Mouse (Mus musculus) ovary, adult 18-20 months (tissue): ENCODE measurements around the gene Rtn1.
"Not testable (repeated sequence)": the region's sequence is repeated elsewhere in the genome, so short reads cannot be mapped to it uniquely, and the experiment has no call there.

Source experiments
- DNase-seq: peaks from one replicate; pipeline ENCODE4 v3.0.0; 2022; ENCODE audit warnings: low spot score, mixed read lengths

Gene Rtn1

GRCm38 (mm10) chr12:72324210-72324871 lies 84.5 kb downstream of the Rtn1 start:
- DNase-seq = no peak

GRCm38 (mm10) chr12:72323778-72324177 lies 85.1 kb downstream of the Rtn1 start:
- DNase-seq = no peak

GRCm38 (mm10) chr12:72315732-72316465 lies 93.0 kb downstream of the Rtn1 start:
- no peak for DNase-seq

- DNase-seq = no peak
Measured at GRCm38 (mm10) chr12:72310818-72311217, 98.0 kb downstream of the Rtn1 start.

- DNase-seq = no peak
Measured at GRCm38 (mm10) chr12:72308506-72308905, 100.3 kb downstream of the Rtn1 start.

- no peak for DNase-seq
Measured at GRCm38 (mm10) chr12:72306281-72306680, 102.6 kb downstream of the Rtn1 start.

- DNase-seq = no peak
Measured at GRCm38 (mm10) chr12:72305421-72305820, 103.4 kb downstream of the Rtn1 start.

GRCm38 (mm10) chr12:72304985-72305384 lies 103.9 kb downstream of the Rtn1 start:
- DNase-seq = no peak

- no peak for DNase-seq
Measured at GRCm38 (mm10) chr12:72304347-72304688, 104.5 kb downstream of the Rtn1 start.

- DNase-seq = no peak
Measured at GRCm38 (mm10) chr12:72303624-72304346, 105.1 kb downstream of the Rtn1 start.

GRCm38 (mm10) chr12:72301431-72301830 lies 107.4 kb downstream of the Rtn1 start:
- no peak for DNase-seq

GRCm38 (mm10) chr12:72300971-72301370 lies 107.9 kb downstream of the Rtn1 start:
- no peak for DNase-seq

GRCm38 (mm10) chr12:72298222-72298621 lies 110.6 kb downstream of the Rtn1 start:
- no peak for DNase-seq

- no peak for DNase-seq
Measured at GRCm38 (mm10) chr12:72296552-72296951, 112.3 kb downstream of the Rtn1 start.

- DNase-seq = not testable (repeated sequence)
Measured at GRCm38 (mm10) chr12:72293185-72293584, 115.7 kb downstream of the Rtn1 start.

GRCm38 (mm10) chr12:72292566-72292965 lies 116.3 kb downstream of the Rtn1 start:
- no peak for DNase-seq

- no peak for DNase-seq
Measured at GRCm38 (mm10) chr12:72291266-72291665, 117.6 kb downstream of the Rtn1 start.

GRCm38 (mm10) chr12:72288215-72288614 lies 120.6 kb downstream of the Rtn1 start:
- DNase-seq = no peak

- DNase-seq = no peak
Measured at GRCm38 (mm10) chr12:72287332-72288004, 121.4 kb downstream of the Rtn1 start.

- DNase-seq = no peak
Measured at GRCm38 (mm10) chr12:72285366-72286345, 123.2 kb downstream of the Rtn1 start.

GRCm38 (mm10) chr12:72284576-72284975 lies 124.3 kb downstream of the Rtn1 start:
- DNase-seq = no peak
